Mouse (Mus musculus) cerebellum, adult 8-10 months (tissue): ENCODE results near the gene Fxr2.
"Not testable (repeated sequence)": the region's sequence is repeated elsewhere in the genome, so short reads cannot be mapped to it uniquely, and the experiment has no call there.

ENCODE experiments used
- DNase-seq: peaks from one replicate; pipeline ENCODE4 v3.0.0; 2022

Gene Fxr2

DNA sequence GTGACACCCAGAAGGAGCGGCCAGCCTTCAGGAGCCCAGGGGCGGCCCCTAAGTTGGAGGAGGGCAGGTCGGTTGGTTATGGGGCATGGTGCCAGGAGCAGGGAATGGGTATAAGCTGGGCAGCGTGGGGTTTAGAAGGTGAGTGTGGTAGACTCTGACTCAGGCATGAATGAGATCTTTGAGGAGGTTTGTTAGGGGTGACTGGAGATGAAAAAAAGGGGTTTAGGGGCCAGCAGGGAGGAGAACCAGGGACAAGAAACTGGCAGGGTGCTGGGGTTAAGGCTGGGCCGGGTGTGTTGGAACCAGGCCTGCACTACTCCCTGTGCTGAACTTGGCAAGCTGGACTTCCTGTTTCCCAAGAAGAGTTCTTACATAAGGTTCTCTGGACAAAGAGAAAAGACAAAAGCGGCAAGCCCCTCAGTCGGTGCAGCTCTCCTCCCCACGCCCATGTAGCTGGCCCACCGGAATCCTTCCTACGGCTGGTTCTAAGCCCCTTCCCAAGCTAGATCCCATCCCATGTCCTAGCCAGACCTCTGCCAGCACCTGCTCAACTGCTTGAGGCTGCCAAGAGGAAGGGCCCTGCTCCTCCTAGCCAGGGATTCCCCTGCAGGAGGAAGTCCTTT, 52.8 kb downstream of the Fxr2 start, which contains the start of gene Tnfsf13:
Gene Tnfsf13, minus strand, starts transcription at position 259 of the 623 bp plus-strand sequence.
- peak; percentile 85 for DNase-seq

DNA sequence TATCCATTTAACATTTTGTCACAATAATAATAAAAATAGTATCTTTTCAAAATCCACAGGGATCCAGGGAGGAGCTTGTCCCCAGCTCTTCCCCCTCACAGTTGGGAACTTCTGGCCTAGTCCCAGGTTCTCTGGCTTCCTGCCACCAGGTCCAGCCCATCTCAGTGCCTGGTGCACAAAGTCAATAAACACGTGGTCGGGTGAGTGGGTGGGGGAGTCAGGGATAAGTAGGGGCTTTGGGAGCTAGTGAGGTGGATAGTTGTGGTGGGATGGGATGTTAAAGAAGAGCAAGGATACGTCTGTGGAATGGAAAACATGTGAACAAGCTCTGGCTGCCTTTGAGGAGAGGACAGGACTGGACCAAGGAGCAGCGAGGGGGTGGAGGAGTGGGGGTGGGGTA, 53.6 kb downstream of the Fxr2 start:
- DNase-seq: peak; percentile 77

DNA sequence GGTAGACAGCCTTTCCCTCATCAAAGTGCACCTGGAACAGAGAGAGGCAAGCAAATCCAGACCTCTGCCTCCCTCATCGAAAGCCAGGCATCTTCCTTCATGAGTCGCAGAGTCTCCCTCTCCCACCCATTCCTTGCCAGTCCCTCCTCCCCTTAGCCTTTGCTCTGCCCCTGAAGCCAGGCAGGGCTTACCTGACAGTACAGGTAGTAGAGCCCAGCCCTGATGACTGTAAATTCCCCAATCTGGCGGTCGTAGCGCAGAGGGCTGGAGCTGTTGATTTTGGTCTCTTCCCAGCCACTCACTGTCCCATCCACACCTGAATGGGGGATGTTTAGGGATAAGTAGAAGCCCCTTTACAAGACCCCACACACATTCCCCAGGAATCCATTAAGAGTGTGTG, 54.3 kb downstream of the Fxr2 start:
- no peak for DNase-seq

DNA sequence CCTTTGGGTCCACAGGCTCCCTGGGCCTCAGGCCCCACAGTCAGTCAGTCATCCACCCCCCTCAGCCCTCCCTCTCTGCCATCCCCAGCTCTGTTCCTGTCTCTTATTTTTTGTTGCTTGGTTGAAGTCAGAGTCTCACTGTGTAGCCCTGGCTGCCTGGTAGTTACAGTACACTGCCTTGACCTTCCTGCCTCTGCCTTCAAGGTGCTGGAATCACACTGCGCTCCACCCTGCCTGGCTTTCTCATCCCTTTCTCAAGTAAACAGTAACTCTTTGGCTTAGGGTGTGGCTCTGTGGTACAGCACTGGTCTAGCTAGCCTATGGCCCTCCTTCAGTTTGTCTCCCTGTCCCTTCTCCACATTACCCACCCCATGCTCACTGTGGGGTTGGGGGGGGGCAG, 57.1 kb downstream of the Fxr2 start:
- no peak for DNase-seq

DNA sequence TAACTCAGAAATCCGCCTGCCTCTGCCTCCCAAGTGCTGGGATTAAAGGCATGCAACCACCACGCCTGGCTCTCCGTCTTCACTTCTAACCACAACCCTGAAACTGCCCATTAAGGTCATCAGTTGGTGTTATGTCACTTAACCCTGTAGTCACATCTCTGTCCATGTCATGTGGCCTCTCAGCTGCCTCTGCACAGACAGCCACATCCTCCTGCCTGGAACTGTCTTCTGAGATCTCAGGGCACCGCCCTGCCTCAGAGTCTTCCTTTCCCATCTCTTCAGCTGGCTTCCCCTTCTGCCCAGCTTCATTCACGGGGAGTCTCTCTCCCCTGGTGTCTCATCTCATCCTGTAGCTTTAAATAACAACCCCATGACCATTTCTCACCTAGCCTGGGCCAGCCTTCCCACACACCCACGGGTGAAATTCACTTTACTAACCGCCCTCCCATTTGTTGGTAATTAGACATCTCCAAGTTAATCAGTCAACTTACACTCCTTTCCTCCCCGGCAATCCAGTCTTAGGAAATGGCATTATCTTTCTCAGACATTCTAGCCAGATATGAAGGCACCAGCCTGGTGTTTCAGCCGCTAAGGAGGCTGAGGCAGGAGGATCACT, 59.5 kb downstream of the Fxr2 start:
- no peak for DNase-seq

DNA sequence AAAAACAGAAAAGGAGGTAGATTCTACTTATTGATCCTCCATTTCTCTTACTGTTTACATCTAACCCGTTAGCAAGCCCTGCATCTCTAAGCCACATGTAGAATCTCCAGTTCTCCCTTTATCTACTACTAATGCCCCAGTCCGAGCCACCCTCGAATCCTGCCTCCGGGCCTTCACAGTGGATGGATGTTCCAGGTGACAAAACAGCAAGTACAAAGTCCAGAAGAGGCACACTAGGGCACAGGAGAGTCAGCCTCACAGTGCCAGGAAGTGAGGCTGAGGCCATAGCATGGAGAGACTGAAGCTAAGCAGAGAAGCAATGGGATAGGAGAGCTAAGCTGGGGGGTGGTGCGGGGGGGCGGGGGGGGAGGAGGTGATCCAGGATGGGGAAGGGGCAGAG, 60.1 kb downstream of the Fxr2 start:
- no peak for DNase-seq

DNA sequence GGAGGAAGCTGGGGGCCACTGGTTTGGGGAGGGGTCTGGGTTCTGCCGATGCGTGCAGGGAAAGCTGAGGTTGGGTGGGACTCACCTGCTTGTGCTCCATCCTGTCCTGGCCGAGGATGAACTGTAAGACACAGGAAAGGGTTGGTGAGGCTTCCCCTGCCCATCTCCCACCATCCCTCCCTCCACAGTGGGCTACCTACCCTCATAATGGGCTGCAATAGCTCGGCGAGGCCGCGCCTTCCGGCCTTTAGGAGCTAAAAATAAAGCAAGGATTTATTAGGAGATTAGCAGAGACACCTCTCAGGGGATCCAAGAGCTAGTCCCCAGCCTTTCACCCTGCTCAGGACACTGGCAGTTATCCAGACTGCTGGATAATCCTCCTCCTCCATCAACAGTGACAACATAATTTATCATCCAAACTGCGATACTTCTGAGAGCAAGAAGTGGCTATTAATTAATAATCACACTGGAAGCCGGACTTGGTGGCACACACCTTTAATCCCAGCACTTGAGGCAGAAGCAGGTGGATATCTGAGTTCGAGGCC, 60.7 kb downstream of the Fxr2 start:
- DNase-seq: no peak

DNA sequence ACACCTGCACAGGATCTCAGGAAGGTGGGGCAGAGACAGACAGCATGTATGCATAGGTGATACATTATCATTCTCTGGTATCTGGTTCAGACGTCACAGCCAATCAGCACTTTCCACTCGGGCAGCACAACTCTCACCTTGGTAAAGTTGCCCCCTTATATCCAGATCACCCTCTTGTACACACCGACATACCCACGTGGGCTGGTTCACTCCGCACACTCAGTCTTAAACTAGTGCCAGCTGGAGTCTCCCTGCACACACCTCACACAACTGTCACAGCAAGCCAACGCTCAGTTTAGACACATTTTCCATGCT, 62.2 kb downstream of the Fxr2 start:
- no peak for DNase-seq

DNA sequence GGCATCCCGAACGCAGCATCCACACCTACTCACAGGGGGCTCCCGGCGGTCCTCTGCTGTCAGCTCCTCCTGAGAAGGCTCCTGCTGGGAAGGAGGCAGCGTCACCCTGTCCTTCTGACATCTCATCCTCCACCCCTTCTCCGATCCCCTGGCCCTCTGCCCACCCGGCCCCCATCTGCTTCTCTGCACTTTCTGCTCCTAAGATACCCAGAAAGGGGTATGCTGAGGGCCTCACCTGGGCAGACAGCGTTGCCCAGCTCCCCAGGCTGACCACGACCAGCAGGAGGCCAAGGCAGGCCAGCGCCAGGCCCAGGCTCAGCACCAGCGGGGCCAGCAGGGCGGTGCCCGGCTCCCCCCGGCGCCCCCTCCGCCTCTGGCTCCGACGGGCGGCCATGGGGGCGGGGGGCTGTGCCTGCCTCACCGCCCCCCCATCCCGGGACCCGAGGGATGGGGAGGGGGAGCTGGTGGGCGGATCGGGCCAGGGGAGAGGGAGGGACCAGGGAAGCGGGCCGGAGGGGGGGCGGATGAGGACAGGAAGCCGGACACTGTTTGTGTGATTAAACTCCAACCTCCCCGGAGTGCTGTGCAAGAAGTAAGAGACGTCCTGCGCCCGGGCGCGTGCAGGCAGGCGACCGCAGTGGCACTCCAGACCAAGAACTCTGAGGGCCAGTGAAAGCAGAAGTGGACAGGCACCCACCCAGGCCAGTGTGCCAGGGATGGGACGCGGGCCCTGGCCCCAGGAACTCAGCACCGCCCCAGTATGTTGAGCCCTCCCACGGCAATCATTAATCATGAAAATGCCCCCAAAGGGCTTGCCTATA, 62.8 kb downstream of the Fxr2 start, which contains the start of the genes Tnfsf12 and Tnfsfm13:
Gene Tnfsf12, minus strand, starts transcription at position 489 of the 821 bp plus-strand sequence.
Gene Tnfsfm13, minus strand, starts transcription at position 738 of the 821 bp plus-strand sequence.
- DNase-seq: peak; percentile 71

DNA sequence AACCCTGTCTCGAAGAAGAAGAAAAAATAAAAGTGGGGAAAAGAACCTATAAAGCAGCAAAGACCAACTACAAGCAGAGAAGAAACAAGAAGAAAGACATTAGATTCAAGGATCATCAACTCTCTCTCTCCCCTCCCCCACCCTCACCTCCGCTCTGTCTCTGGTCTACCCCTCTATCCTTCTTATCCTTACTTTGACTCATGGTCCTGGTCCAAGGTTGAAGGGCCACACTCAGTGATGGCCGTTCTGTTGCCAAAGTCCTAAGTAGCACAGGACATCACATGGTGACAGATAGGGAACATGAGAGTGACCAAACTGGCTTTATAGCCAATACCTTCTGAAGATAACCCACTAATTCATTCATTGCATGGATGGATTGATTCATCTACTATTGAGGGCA, 64.6 kb downstream of the Fxr2 start:
- DNase-seq: no peak

DNA sequence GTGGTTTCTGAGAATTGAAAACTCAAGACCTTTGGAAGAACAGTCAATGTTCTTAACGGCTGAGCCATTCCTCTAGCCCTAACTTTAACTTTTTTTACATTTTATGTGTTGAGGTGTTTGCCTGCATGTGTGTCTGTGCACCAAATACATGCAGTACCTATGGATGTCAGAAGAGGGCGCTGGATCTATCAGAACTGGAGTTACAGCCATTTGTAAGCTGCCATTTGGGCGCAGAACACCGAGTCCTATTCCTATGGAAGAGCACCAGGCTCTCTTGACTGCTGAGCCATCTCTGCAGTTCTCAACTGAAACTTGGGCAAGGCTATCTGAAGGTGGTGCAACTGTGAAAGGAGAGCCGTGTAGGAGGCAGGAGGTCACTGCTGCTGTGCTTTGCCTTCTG, 65.8 kb downstream of the Fxr2 start:
- peak; percentile 10 for DNase-seq

DNA sequence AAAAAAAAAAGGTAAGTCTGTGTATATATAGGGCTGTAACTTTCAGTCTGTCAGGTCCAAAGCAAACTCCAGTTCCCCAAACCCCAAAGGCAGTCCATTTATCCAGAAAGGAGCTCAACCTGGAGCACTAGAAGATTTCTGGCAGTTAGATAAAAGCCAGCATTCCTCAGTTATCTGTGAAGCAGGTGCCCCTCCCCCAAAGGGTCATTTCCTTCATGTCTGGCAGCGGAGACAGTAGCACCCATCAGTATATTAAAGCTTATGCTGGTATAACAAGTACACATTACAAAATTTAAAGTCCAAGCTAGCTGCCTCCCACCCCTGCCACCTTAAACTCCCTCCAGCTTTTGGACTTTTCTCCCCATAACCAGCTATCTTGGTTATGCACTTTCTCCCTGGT, 66.8 kb downstream of the Fxr2 start:
- DNase-seq: no peak

DNA sequence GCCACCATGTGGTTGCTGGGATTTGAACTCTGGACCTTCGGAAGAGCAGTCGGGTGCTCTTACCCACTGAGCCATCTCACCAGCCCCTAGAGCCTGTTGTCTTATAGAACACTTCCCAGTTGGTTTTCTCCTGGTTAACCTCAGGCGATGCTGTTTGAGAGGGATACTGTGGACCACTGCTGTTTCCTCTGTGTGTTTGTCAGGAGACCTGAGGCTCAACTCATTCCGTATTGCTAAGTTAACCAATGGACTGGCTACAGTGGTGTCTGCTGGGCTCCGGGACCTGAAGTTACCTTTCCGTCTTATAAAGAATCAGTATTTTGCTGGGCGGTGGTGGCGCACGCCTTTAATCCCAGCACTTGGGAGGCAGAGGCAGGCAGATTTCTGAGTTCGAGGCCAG, 70.1 kb downstream of the Fxr2 start:
- DNase-seq: not testable (repeated sequence)
